Mouse (Mus musculus) heart, postnatal 25 days (tissue): ENCODE data around the gene Olfr512. TPM values are rescaled to one million over a fixed set of nuclear protein-coding genes. Genes with fewer than 3 reads are reported as not detected.

ENCODE experiments used
- DNase-seq: peaks from one replicate; pipeline ENCODE4 v3.0.0; 2022; ENCODE audit warnings: low spot score
- intact Hi-C: fragments of 180-260 bp; cut with DNase I; formaldehyde crosslinking; loops from one replicate; pipeline ENCODE4 v1.15.1; 2025
- total RNA-seq, 2 experiments: library from RNA; stranded (reverse); gene quantifications; 2 replicates each; pipeline ENCODE4 v1.2.3; 2021

The Olfr512 gene
- not detected for total RNA-seq

DNA sequence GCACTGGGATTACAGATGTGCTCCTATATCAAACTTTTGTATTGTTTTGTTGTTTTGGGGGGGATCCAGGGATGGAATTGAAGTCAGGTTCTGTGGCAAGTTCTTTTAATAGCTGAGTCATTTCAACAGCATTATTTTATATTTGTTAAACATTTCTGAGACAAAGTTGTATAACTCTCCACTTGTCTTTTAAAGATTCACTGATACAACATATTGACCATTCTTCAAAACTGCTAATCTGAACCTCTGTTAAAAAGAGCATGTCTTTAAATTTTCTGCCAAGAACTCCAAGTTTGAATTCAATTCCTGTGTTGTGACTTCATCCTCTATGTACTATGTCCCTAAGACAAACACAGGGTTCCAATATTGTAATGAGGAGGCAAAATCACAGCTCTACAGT lies at the start of gene Olfr512:
Gene Olfr512 (plus strand): TSS at position 301 of the 400 bp plus-strand sequence.
- intact Hi-C loops, result no loop called here
- no peak for DNase-seq

DNA sequence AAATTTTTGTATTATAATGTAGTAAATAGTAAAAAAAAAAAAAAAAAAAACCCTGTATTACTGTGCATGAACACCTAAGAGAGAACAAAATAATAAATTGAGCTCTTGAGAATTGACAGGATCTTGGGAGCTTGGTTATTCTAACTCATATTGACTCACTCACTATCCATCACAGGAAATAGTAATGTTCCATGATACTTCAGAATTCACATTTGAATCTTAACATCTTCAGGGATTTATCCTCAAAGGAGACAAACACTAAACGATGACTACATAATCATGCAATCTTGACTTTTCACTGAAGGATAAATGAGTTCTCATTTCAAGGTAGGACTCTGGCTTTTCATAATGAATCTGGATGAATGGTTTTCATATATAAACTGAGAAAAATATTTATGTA lies 47.0 kb upstream of the Olfr512 start, which contains the start of gene Olfr510:
Gene Olfr510 (plus strand): TSS at position 301 of the 400 bp plus-strand sequence.
- intact Hi-C loops, result no loop called here
- DNase-seq, result no peak

DNA sequence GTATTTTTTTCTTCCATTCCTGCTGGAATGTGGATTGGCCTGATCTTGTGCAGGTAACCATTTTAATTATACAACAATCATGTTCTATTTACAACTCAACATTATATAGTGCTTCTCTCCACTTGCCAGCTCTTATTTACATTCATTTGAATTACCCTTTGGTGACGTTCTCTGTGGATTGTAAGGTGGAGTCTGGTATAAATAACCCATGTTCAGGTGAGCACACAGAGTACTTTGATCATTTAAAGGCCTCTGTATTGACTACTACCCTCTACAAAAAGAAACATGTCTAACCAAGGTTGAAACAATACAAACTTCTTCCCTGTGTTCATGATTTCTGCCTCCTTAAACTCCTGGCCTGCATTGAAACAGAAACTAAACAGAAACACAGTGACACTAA lies 42.1 kb upstream of the Olfr512 start:
- no peak for DNase-seq
- intact Hi-C loops, result no loop called here

DNA sequence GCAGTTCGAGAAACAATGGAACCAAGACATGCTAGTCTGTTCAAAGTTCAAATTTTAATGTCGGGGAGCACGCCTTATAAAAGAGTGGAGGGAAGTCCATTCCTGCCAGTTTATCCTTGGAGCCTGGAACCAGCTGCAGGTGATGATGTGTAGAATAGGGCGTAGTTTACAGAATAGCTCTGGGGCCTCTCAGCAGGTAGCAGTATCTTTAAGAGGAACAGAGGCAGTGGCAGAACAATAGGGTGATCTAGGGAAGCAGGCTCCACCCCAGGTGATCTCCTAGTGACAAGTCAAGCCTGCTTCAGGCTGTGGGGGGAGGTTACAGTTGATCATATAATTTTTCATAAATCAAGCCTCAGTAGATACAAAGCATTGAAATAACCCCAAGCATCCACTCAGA lies 34.2 kb upstream of the Olfr512 start:
- no peak for DNase-seq
- intact Hi-C loops, result no loop called here

DNA sequence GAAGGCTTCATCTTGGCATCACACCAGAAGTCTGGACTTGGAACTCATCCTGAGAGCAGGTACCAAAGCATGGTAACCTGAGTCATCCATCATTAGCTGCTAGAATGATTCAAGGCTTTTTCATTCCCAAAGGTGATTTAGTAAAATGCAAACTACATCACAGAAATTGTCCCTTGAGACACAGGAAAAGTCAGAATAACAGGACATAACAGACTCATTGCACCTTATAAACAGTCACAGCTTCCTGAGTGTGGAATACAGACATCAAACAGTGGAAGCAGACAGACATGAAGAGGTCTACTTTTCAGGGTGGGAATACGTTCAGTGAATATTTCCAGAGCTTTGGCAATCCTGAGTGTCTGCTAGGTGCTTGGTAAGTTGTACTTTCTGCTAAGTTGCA lies 37.6 kb downstream of the Olfr512 start, which contains the start of gene Olfr513:
Gene Olfr513 (plus strand): TSS at position 301 of the 400 bp plus-strand sequence.
- intact Hi-C loops, result no loop called here
- no peak for DNase-seq

DNA sequence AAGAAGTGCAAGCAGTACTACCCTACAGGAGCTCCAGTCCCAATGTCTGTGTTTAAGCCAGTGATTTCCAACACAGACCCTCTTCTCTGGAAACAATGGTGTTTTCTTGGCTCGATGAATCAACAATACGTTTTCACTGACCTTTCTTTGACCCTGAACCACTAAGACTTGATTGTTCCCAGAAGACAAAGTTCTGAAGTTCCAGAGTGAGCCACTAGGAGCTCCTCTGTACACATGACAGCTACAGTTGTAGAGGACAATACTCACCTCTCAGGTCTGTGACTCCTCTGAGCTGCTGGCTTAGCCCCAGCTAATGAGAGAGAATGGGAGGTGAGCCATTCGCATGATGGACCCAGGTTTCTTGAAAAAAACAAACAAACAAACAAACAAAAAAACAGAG lies 47.3 kb downstream of the Olfr512 start:
- DNase-seq, result no peak
- intact Hi-C loops, result no loop called here

Other genes starting within 250 kb of the Olfr512 start
- not detected for gene Olfr498, start 248.0 kb upstream of the Olfr512 start, total RNA-seq
- not detected for gene Olfr502, start 188.3 kb upstream of the Olfr512 start, total RNA-seq
- gene Olfr503, start 168.8 kb upstream of the Olfr512 start, total RNA-seq, result not detected
- not detected for gene Olfr504, start 147.5 kb upstream of the Olfr512 start, total RNA-seq
- not detected for gene Olfr506, start 102.5 kb upstream of the Olfr512 start, total RNA-seq
- not detected for gene Olfr507, start 91.5 kb upstream of the Olfr512 start, total RNA-seq
- gene Olfr508, start 83.3 kb upstream of the Olfr512 start, total RNA-seq, result not detected
- gene Olfr509, start 61.4 kb upstream of the Olfr512 start, total RNA-seq, result not detected
- not detected for gene Olfr510, start 46.9 kb upstream of the Olfr512 start, total RNA-seq
- not detected for gene Olfr513, start 37.7 kb downstream of the Olfr512 start, total RNA-seq
- not detected for gene Olfr514, start 112.7 kb downstream of the Olfr512 start, total RNA-seq
- gene Olfr516, start 137.2 kb downstream of the Olfr512 start, total RNA-seq, result not detected
- gene Olfr517, start 159.1 kb downstream of the Olfr512 start, total RNA-seq, result not detected
- not detected for gene Olfr518, start 171.7 kb downstream of the Olfr512 start, total RNA-seq
- gene Olfr519, start 181.1 kb downstream of the Olfr512 start, total RNA-seq, result not detected
- 10 to 100 TPM; 21.2 to 23.1 TPM for gene Nlrp10, start 216.9 kb downstream of the Olfr512 start, total RNA-seq
- 10 to 100 TPM; 79.2 to 85.2 TPM for gene Eif3f, start 221.1 kb downstream of the Olfr512 start, total RNA-seq
- under 1 TPM; 0.26 to 0.36 TPM for gene Tub, start 237.0 kb downstream of the Olfr512 start, total RNA-seq